Mouse (Mus musculus) lung, postnatal 0 days (tissue): ENCODE results near the gene Itga9. TPM values are rescaled to one million over a fixed set of nuclear protein-coding genes. Genes with fewer than 3 reads are reported as not detected.
A peak's percentile ranks its signal among the peaks of the same experiment; 100 is the strongest.

Source experiments
- ATAC-seq: fragments of 200-750 bp; cut with Nextera tagmentation; 2 replicates; pipeline ENCODE4 v1.8.0; 2017; ENCODE audit warnings: moderate library complexity
- DNase-seq: peaks from one replicate; pipeline ENCODE4 v3.0.0-alpha.2; 2016; ENCODE audit warnings: low spot score
- H3K27ac ChIP-seq: fragments of 300-500 bp; sonication (generic); 2 replicates; pipeline ENCODE4 v1.5.1; 2014; ENCODE audit warnings: antibody characterized with exemption, mild to moderate bottlenecking, low read length, mixed read lengths
- H3K27me3 ChIP-seq: fragments of 300-500 bp; sonication (generic); replicated peaks from 2 replicates; pipeline ENCODE4 v1.6.1; 2014; ENCODE audit warnings: low read length, mixed read lengths; ENCODE audit not compliant: insufficient read depth
- H3K36me3 ChIP-seq: fragments of 300-500 bp; sonication (generic); 2 replicates; pipeline ENCODE4 v1.6.1; 2014; ENCODE audit warnings: low read length, mixed read lengths; ENCODE audit not compliant: insufficient read depth
- H3K4me1 ChIP-seq: fragments of 300-500 bp; sonication (generic); 2 replicates; pipeline ENCODE4 v1.6.1; 2014; ENCODE audit warnings: antibody characterized with exemption, low read depth, low read length, mixed read lengths; ENCODE audit not compliant: insufficient read depth
- H3K4me2 ChIP-seq: fragments of 300-500 bp; sonication (generic); replicated peaks from 2 replicates; pipeline ENCODE4 v1.6.1; 2014; ENCODE audit warnings: low read depth, mild to moderate bottlenecking, low read length, moderate library complexity, mixed read lengths
- H3K4me3 ChIP-seq: fragments of 300-500 bp; sonication (generic); 2 replicates; pipeline ENCODE4 v1.5.1; 2014; ENCODE audit warnings: low read depth, low read length
- H3K9ac ChIP-seq: fragments of 300-500 bp; sonication (generic); replicated peaks from 2 replicates; pipeline ENCODE4 v1.6.1; 2014; ENCODE audit warnings: low read depth, mild to moderate bottlenecking
- H3K9me3 ChIP-seq: fragments of 300-500 bp; sonication (generic); 2 replicates; pipeline ENCODE4 v1.6.1; 2016; ENCODE audit warnings: low read length, mixed read lengths
- CTCF ChIP-seq: IDR thresholded peaks from 2 replicates; pipeline ENCODE4 v1.5.1; 2016; ENCODE audit warnings: antibody characterized with exemption, mild to moderate bottlenecking
- EP300 ChIP-seq: IDR thresholded peaks from 2 replicates; pipeline ENCODE4 v1.6.1; 2016; ENCODE audit warnings: antibody characterized with exemption, mild to moderate bottlenecking, control low read depth
- WGBS: fragments of 180-500 bp; shearing (Covaris S2); extraction: QIAGEN DNeasy Blood & Tissue Kit; methylation state at CpG from one replicate; pipeline ENCODE4 v1.1.7; 2014; 5-methylcytosine and 5-hydroxymethylcytosine counted together
- polyA plus RNA-seq: library from polyadenylated mRNA; unstranded; fragments of >200 nt; fragmentation: Nextera tagmentation; extraction: Ambion mirVana; gene quantifications from 2 replicates; pipeline ENCODE4 v1.2.1, GENCODE M21; 2015

The Itga9 gene
- polyA plus RNA-seq, 1 experiment from 2014 or later = 24.2 TPM

GRCm38 (mm10) chr9:118832533-118832932 is 226.0 kb downstream of the Itga9 start:
- Histone ChIP-seq H3K9me3 (no peaks in the 10 kb centered on the region), H3K4me2 (no peak overlapping the region), H3K9ac (no peak overlapping the region), H3K36me3 (no peaks in the 10 kb centered on the region), H3K4me3 (no peak overlapping the region), H3K27me3 (no peaks in the 10 kb centered on the region), H3K4me1 (peaks cover 6% of the 10 kb centered on the region), H3K27ac (no peak overlapping the region)
- TF ChIP-seq EP300 (no peak), CTCF (no peak)
- DNase-seq (no peak), ATAC-seq (0 out of 2 replicates have a peak, but pooled peaks have one; percentile 7)
- 46% methylated on average over 3 of the region's 3 CpGs for WGBS

- peaks cover 6% of the 10 kb centered on the region for H3K4me1 ChIP-seq
- no peaks in the 10 kb centered on the region for H3K36me3 ChIP-seq
- H3K4me3 ChIP-seq = no peak overlapping the region
- H3K9me3 ChIP-seq = no peaks in the 10 kb centered on the region
- no peak overlapping the region for H3K9ac ChIP-seq
- H3K4me2 ChIP-seq = no peak overlapping the region
- TF ChIP-seq CTCF (no peak), EP300 (no peak)
- WGBS = 75% methylated on average over 8 of the region's 8 CpGs
- H3K27me3 ChIP-seq = no peaks in the 10 kb centered on the region
- no peak overlapping the region for H3K27ac ChIP-seq
- no peak for ATAC-seq
- DNase-seq = no peak
These were observed 226.9 kb downstream of the Itga9 start for GRCm38 (mm10) chr9:118833413-118833812.

DNA sequence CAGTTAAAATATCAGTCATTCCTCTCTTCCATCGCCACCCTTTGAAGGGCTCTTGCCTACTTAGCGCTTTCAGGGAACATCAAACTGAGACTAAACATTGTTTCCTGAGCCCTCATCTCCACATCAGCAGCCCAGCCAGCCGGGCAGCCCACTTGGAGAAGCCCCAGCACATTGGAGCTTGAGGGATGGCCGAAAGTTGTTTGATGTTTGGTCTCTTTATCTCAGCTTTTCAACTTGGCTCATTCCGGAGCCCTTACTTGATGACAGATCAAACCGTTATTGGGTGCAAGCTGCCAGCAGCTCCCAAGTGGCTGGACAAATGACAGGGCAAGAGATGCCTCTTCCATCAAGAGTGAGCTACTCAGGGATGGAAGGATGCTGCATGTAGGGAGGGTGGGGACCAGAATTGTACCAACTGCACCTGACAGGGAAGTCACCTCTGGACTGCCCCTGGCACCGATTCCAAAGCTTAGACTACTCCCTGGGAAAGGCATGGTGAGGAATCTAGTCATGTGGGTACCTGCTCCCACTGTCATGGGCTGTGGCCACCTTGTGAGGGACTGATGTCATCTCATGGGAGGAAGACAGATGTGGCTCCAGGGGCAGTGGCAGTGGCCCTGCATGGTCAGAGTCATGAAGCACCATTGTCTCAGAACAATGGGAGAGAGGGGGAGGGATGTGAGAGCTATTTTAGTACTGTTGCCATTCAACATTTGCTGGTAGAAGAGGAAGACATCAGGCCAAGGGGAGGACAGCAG is 232.6 kb downstream of the Itga9 start:
- Histone ChIP-seq H3K4me3 (no peak overlapping the region), H3K4me2 (no peak overlapping the region), H3K9me3 (no peaks in the 10 kb centered on the region), H3K27me3 (no peaks in the 10 kb centered on the region), H3K27ac (no peak overlapping the region), H3K9ac (no peak overlapping the region), H3K36me3 (no peaks in the 10 kb centered on the region), H3K4me1 (no peaks in the 10 kb centered on the region)
- 21% methylated on average over 7 of the region's 7 CpGs for WGBS
- ATAC-seq (peak; percentile 52), DNase-seq (peak; percentile 41)
- TF ChIP-seq EP300 (no peak), CTCF (no peak)

- WGBS = 69% methylated on average over 6 of the region's 6 CpGs
- no peak for ATAC-seq
- H3K27ac ChIP-seq = no peak overlapping the region
These were observed 234.8 kb downstream of the Itga9 start for GRCm38 (mm10) chr9:118841247-118841646.

GRCm38 (mm10) chr9:118841907-118842432 is 235.5 kb downstream of the Itga9 start:
- ATAC-seq (no peak), DNase-seq (no peak)
- Histone ChIP-seq H3K27me3 (no peaks in the 10 kb centered on the region), H3K9me3 (no peaks in the 10 kb centered on the region), H3K4me2 (no peak overlapping the region), H3K27ac (no peak overlapping the region), H3K36me3 (no peaks in the 10 kb centered on the region), H3K9ac (no peak overlapping the region), H3K4me3 (no peak overlapping the region), H3K4me1 (no peaks in the 10 kb centered on the region)
- TF ChIP-seq EP300 = no peak
- no peak for TF ChIP-seq CTCF
- WGBS = 61% methylated on average over 7 of the region's 7 CpGs

More at GRCm38 (mm10) chr9:118841247-118841646, 234.8 kb downstream of the Itga9 start:
- Histone ChIP-seq H3K36me3 (no peaks in the 10 kb centered on the region), H3K4me2 (no peak overlapping the region), H3K4me1 (no peaks in the 10 kb centered on the region), H3K27me3 (no peaks in the 10 kb centered on the region), H3K9ac (no peak overlapping the region), H3K9me3 (no peaks in the 10 kb centered on the region), H3K4me3 (no peak overlapping the region)
- TF ChIP-seq CTCF (no peak), EP300 (no peak)
- no peak for DNase-seq

DNA sequence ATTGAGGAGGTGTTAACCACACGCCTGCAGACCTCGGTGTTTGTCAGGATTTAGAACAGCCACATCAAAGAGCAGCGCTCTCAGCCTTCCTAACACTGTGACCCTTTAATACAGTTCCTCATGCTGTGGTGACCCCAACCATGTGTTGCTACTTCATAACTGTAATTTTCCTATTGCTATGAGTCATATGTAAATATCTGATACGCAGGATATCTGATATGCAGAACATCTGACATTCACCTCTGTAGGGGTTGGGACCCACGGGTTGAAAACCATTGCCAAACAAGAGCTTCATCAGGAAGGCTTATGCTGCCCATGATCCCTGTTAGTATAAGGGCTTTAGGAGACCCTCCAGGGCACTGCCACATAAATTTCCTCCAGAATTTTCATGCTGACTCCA is 237.2 kb downstream of the Itga9 start:
- Histone ChIP-seq H3K36me3 (no peaks in the 10 kb centered on the region), H3K4me2 (no peak overlapping the region), H3K4me3 (no peak overlapping the region), H3K4me1 (no peaks in the 10 kb centered on the region), H3K9ac (no peak overlapping the region), H3K27me3 (no peaks in the 10 kb centered on the region), H3K27ac (no peak overlapping the region), H3K9me3 (no peaks in the 10 kb centered on the region)
- WGBS = 75% methylated on average over 5 of the region's 5 CpGs
- no peak for ATAC-seq
- TF ChIP-seq EP300 (no peak), CTCF (no peak)
- no peak for DNase-seq
